Mouse (Mus musculus) splenic B cell, adult 2 months (primary cell): Measurements from ENCODE around the gene Gm10486.
"Not testable (repeated sequence)": the region's sequence is repeated elsewhere in the genome, so short reads cannot be mapped to it uniquely, and the experiment has no call there.

Source experiments
- DNase-seq: peaks from one replicate; pipeline ENCODE4 v3.0.0-alpha.2; 2011; ENCODE audit warnings: low read depth, low spot score
- H3K27me3 ChIP-seq: 2 replicates; pipeline ENCODE4 v1.6.1; 2012; ENCODE audit warnings: mild to moderate bottlenecking, low read length, moderate library complexity, mixed read lengths; ENCODE audit not compliant: control insufficient read depth, poor library complexity, insufficient read depth, severe bottlenecking
- H3K36me3 ChIP-seq: 2 replicates; pipeline ENCODE4 v1.6.1; 2012; ENCODE audit warnings: mild to moderate bottlenecking, low read length, moderate library complexity, mixed read lengths; ENCODE audit not compliant: control insufficient read depth, poor library complexity, insufficient read depth, severe bottlenecking

The Gm10486 gene

GRCm38 (mm10) chrX:35067084-35067483 lies at the start of gene Gm10486:
TSS of gene Gm10486 (plus strand) at chrX:35067384.
- DNase-seq, H3K36me3 ChIP-seq, H3K27me3 ChIP-seq: not testable (repeated sequence)
